Mouse (Mus musculus) midbrain, embryonic 16.5 days (tissue): ENCODE data around the gene Pnmal1. TPM values are rescaled to one million over a fixed set of nuclear protein-coding genes. Genes with fewer than 3 reads are reported as not detected.
A peak's percentile ranks its signal among the peaks of the same experiment; 100 is the strongest.

Experiments used
- ATAC-seq: fragments of 200-750 bp; cut with Nextera tagmentation; 2 replicates; pipeline ENCODE4 v1.8.0; 2017; ENCODE audit warnings: moderate TSS enrichment
- H3K27ac ChIP-seq: fragments of 300-500 bp; sonication (generic); 2 replicates; pipeline ENCODE4 v1.5.1; 2014; ENCODE audit warnings: mild to moderate bottlenecking, low read length, mixed read lengths
- H3K27me3 ChIP-seq: fragments of 300-500 bp; sonication (generic); 2 replicates; pipeline ENCODE4 v1.6.1; 2014; ENCODE audit warnings: low read depth, low read length, mixed read lengths; ENCODE audit not compliant: control insufficient read depth, insufficient read depth
- H3K36me3 ChIP-seq: fragments of 300-500 bp; sonication (generic); 2 replicates; pipeline ENCODE4 v1.6.1; 2014; ENCODE audit warnings: mild to moderate bottlenecking, low read length, moderate library complexity, mixed read lengths; ENCODE audit not compliant: control insufficient read depth, insufficient read depth
- H3K4me1 ChIP-seq: fragments of 300-500 bp; sonication (generic); 2 replicates; pipeline ENCODE4 v1.6.1; 2014; ENCODE audit warnings: mild to moderate bottlenecking, low read length, mixed read lengths; ENCODE audit not compliant: control insufficient read depth, insufficient read depth
- H3K4me2 ChIP-seq: fragments of 300-500 bp; sonication (generic); 2 replicates; pipeline ENCODE4 v1.6.1; 2014; ENCODE audit warnings: mild to moderate bottlenecking, low read length, mixed read lengths
- H3K4me3 ChIP-seq: fragments of 300-500 bp; sonication (generic); 2 replicates; pipeline ENCODE4 v1.5.1; 2014; ENCODE audit warnings: low read depth, mild to moderate bottlenecking, low read length, moderate library complexity, mixed read lengths
- H3K9ac ChIP-seq: fragments of 300-500 bp; sonication (generic); 2 replicates; pipeline ENCODE4 v1.6.1; 2014; ENCODE audit warnings: low read depth, low read length, mixed read lengths
- H3K9me3 ChIP-seq: fragments of 300-500 bp; sonication (generic); replicated peaks from 2 replicates; pipeline ENCODE4 v1.6.1; 2014; ENCODE audit warnings: mild to moderate bottlenecking, low read length, mixed read lengths; ENCODE audit not compliant: control insufficient read depth, poor library complexity, severe bottlenecking
- WGBS: fragments of 180-500 bp; shearing (Covaris S2); extraction: QIAGEN DNeasy Blood & Tissue Kit; methylation state at CpG from one replicate; pipeline ENCODE4 v1.1.7; 2014; 5-methylcytosine and 5-hydroxymethylcytosine counted together
- polyA plus RNA-seq: library from polyadenylated mRNA; unstranded; fragments of >200 nt; fragmentation: Nextera tagmentation; extraction: Ambion mirVana; gene quantifications from 2 replicates; pipeline ENCODE4 v1.2.1, GENCODE M21; 2015

Gene Pnmal1
- polyA plus RNA-seq, 1 experiment from 2014 or later: 83.1 TPM

DNA sequence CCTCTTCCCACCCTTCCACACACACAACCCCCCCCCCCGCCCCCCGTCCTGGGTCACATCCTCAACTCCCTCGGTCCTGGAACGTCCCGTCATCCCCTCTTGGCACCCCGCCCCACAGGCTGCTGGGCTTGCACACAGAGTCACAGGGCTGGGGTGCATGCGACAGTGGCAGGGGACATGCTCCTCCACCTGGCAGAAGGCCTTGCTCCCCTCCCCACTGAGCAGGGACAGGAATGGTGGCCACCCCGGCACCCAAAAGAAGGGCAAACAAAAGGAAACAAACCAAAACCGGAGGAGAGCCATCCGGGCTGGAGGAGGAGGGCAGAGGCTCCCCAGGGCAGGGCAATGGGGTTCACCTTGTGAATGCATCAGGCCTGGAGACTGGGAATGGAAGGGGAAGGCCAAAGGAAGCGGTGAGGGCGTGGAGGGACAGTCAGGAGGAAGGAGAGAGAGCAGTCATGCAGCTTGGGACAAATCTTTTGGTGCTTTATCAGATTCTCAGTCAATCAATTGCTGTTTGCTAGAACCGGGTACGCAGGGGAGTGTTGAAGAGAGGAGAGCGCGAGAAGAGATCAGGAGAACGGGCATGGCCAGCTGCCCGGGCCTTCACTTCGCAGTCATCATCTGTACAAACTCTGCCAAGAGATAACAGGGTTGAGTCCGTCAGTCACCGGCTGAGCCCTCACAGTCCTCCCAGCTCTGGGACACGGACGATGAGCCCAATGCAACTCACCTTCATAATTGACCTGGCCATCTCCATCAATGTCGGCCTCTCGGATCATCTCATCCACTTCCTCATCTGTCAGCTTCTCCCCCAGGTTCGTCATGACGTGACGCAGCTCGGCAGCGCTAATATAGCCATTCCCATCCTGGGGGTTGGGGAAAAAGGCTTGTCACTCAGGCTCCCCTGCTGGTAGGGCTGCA lies 42.9 kb upstream of the Pnmal1 start:
- peaks cover 50% of the 10 kb centered on the region for H3K36me3 ChIP-seq
- WGBS: 86% methylated on average over 29 of the region's 30 CpGs
- H3K9ac ChIP-seq: no peak overlapping the region
- no peak overlapping the region for H3K27ac ChIP-seq
- no peaks in the 10 kb centered on the region for H3K9me3 ChIP-seq
- peaks cover 26% of the 10 kb centered on the region for H3K4me1 ChIP-seq
- ATAC-seq: no peak
- no peak overlapping the region for H3K4me3 ChIP-seq
- H3K27me3 ChIP-seq: no peaks in the 10 kb centered on the region
- no peak overlapping the region for H3K4me2 ChIP-seq

DNA sequence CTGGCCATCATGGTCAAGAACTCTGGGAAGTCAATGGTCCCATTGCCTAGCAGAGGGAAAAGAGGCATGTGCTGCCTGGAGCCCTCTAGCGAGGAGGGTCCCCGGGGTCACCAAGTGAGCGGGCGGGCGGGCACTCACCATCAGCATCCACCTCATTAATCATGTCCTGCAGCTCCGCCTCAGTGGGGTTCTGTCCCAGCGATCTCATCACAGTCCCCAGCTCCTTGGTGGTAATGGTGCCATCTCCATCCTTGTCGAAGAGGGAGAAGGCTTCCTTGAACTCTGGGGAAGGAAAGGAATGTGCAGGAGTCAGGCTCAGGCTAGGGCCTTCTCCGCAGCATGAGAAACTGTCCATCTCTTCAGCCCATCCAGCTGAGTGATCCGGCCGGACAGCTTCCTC lies 42.0 kb upstream of the Pnmal1 start:
- Histone ChIP-seq H3K27me3 (no peaks in the 10 kb centered on the region), H3K4me3 (no peak overlapping the region), H3K27ac (no peak overlapping the region), H3K9me3 (no peaks in the 10 kb centered on the region), H3K9ac (no peak overlapping the region), H3K36me3 (peaks cover 50% of the 10 kb centered on the region), H3K4me1 (peaks cover 32% of the 10 kb centered on the region), H3K4me2 (no peak overlapping the region)
- no peak for ATAC-seq
- 82% methylated on average over 11 of the region's 11 CpGs for WGBS

DNA sequence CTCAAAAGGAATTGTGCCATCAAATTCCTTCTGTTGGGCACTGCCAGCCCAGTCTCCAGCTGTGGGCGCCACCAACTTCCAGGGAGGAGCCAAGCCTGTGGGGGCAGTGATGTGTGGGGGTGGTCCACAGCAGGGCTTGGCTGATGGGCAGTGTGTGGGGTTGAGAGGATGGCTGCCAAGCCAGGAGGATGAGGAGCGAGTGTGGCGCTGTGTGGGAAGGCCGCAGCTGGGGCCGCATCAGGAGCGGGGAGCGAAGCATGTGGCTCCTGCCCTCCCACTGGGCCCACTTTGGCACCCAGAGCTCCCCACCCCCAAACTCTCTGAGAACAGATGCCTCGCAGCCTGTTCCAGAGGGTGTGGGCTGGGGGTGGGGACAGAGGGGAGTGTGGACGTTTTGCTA lies 41.5 kb upstream of the Pnmal1 start:
- Histone ChIP-seq H3K4me3 (no peak overlapping the region), H3K9ac (no peak overlapping the region), H3K36me3 (peaks cover 50% of the 10 kb centered on the region), H3K9me3 (no peaks in the 10 kb centered on the region), H3K27ac (no peak overlapping the region), H3K27me3 (no peaks in the 10 kb centered on the region), H3K4me1 (peaks cover 32% of the 10 kb centered on the region), H3K4me2 (no peak overlapping the region)
- ATAC-seq: no peak
- 78% methylated on average over 9 of the region's 9 CpGs for WGBS

DNA sequence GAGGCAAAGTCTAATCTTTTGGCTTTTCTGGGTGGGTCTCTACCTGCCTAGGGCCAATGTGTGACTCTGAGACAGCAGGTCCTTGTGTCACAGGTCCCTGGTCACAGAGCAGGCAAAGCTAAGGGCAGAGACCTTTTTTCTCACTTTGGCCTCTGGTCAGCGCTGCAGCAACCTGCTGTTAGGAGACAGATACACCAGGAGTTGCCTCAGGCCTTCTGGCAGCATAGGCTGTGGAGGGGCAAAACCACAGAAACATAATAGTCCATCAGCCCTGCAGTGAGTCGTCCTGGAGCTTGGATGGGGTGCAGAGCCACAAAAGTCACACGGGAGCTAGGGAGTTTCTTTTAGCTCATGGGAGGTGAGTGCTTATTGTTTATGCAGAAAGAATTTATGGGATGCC lies 40.8 kb upstream of the Pnmal1 start:
- peaks cover 32% of the 10 kb centered on the region for H3K4me1 ChIP-seq
- no peak overlapping the region; the same call in 1 of the 2 replicates for H3K27ac ChIP-seq

DNA sequence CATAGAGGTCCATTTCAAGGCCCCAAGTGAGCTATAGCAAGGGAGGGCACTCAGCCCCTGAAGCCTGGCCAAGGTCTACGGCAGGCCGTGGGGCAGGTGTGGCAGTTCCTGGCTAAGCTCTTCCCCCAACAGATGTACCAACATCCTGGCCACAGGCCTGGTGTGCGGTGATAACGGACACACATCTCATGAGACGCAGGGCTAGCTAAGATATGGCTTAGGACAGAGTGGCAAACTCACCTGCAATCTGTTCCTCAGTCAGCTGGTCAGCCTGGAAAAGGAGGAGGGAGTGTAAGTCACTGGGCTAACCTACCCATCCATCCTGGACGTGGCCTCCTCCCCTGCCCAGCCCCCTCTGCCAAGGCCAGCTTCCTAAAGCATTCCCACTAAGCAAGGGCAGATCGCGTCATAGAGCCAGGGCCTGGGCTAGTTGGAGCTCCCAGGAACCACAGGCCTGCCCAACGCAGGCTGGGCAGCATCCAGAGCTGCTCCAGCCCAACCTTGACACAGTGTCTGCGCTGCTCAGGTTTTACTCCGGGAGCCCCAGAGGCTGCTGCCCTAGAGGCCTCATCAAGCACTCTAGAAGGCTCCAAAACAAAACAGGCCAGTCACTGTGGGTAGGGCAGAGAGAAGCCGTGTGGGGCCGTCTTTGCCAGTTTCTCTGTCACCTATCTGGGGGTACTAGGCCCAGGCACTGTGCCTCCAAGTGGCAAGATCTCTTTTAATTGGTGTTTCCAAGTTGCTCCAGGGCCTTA lies 39.9 kb upstream of the Pnmal1 start:
- Histone ChIP-seq H3K27ac (no peak overlapping the region; the same call in 1 of the 2 replicates), H3K9me3 (no peaks in the 10 kb centered on the region), H3K9ac (peak overlapping the region; percentile 51), H3K4me1 (peaks cover 32% of the 10 kb centered on the region), H3K36me3 (peaks cover 44% of the 10 kb centered on the region), H3K4me3 (peak overlapping the region; percentile 2), H3K27me3 (no peaks in the 10 kb centered on the region), H3K4me2 (peak overlapping the region; percentile 79)
- no peak for ATAC-seq
- 82% methylated on average over 13 of the region's 13 CpGs for WGBS

More for the DNA sequence above, 40.8 kb upstream of the Pnmal1 start:
- Histone ChIP-seq H3K4me3 (no peak overlapping the region), H3K9ac (no peak overlapping the region), H3K27me3 (no peaks in the 10 kb centered on the region), H3K36me3 (peaks cover 50% of the 10 kb centered on the region), H3K9me3 (no peaks in the 10 kb centered on the region), H3K4me2 (no peak overlapping the region)
- 76% methylated on average over 3 of the region's 3 CpGs for WGBS
- no peak for ATAC-seq

DNA sequence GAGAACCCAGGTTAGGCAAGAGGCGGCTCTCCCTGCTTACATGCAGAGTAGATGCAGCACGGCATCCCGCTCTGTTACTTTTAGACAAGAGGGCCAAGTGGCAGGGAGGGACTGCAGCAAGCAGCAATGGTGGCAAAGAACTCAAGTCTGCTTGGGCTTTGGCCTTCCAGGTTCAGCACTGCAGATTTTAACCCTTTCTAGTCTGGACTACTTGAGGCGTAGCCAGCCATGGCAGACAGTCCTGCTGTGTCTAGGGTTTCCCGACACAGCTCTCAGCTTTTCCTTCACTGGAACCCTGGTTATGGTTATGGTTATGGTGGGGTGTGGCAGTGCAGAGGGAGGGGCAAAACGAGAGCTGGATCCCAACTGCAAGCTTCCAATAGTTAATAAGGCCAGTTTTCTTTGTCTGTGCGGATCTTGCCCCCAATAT lies 39.3 kb upstream of the Pnmal1 start:
- Histone ChIP-seq H3K36me3 (peaks cover 38% of the 10 kb centered on the region; the same call in 1 of the 2 replicates), H3K4me2 (peak overlapping the region; percentile 79), H3K27me3 (no peaks in the 10 kb centered on the region), H3K4me3 (peak overlapping the region; percentile 2), H3K4me1 (peaks cover 32% of the 10 kb centered on the region), H3K9ac (peak overlapping the region; percentile 51; the same call in 1 of the 2 replicates), H3K9me3 (no peaks in the 10 kb centered on the region), H3K27ac (no peak overlapping the region)
- WGBS: 81% methylated on average over 7 of the region's 7 CpGs
- no peak for ATAC-seq

DNA sequence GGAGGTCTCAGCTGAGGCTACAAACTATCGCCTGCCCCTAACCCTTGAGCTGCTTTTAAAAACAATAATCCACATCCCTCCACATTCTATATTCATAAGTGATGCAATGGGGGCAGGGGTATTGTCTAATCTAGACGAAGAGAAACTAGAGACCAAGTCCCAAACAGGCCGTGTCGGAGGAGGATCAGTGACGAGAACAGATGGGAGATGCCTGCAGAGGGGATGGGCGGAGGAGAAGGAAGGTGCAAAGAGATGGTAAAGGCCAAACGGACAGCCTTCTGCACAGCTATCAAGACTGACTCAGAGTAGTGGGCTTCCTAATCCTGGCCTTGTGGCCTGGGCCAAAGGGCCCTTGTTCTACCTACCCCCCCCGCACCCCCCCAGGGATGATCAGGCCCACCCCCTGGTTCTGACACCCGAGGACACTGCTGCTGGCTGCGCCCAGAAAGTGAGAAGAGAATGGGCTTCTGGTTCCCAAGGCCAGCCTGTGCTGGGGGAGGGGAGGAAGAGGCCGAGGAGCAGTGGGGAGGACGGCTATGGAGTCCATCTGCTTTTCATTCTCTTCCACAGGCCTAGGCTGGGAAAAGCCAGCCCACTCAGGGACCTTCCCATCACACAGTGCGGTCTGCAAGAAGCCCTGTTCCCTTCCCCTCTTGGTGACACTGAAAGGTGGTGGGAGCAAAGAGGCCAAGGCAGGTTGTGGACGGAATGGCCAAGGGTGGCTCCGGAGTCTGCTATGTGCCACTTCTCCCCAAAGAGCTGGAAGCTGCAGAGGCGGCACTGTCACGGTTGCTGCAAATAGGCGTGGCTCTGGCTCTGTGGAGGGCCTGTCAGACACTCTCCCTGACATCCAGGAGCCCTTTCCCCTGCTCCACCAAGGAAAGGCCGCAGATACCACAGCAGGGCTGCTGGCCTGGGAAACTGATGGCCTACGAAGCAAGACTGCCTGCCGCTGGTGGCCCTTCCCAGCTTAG lies 38.4 kb upstream of the Pnmal1 start:
- no peaks in the 10 kb centered on the region for H3K27me3 ChIP-seq
- H3K4me1 ChIP-seq: peaks cover 32% of the 10 kb centered on the region
- H3K4me3 ChIP-seq: peak overlapping the region; percentile 74
- peak overlapping the region; percentile 96 for H3K27ac ChIP-seq
- WGBS: 28% methylated on average over 20 of the region's 21 CpGs
- no peaks in the 10 kb centered on the region for H3K9me3 ChIP-seq
- H3K36me3 ChIP-seq: peaks cover 30% of the 10 kb centered on the region; the same call in 1 of the 2 replicates
- peak overlapping the region; percentile 90 for H3K9ac ChIP-seq
- no peak for ATAC-seq
- peak overlapping the region; percentile 79 for H3K4me2 ChIP-seq

DNA sequence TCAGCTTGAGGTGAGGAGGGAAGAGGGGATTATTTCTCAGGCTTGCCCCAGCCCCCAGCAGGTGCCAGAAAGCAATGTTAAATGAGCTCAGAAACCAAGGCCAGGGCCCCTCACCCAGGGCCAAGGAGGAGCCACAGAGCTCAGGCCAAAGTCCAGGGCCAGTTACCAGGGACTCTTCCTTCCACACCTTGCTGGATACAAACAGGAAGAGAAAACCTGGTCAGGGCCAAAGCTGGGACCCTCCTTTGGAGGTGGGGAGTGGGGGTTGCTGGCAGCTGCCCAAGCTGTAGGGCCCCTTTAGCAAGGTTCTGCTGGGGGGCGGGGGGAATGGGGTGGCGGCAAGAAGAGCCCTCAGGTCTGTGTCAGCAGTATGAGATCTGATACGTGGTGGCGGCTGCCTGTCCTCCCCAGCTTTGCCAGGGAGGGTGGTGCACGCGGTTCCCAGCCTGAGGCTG lies 37.6 kb upstream of the Pnmal1 start:
- H3K27ac ChIP-seq: peak overlapping the region; percentile 96
- peaks cover 32% of the 10 kb centered on the region for H3K4me1 ChIP-seq
- peak overlapping the region; percentile 79 for H3K4me2 ChIP-seq
- H3K36me3 ChIP-seq: peaks cover 23% of the 10 kb centered on the region; the same call in 1 of the 2 replicates
- H3K27me3 ChIP-seq: no peaks in the 10 kb centered on the region
- WGBS: 24% methylated on average over 6 of the region's 6 CpGs
- no peaks in the 10 kb centered on the region for H3K9me3 ChIP-seq
- H3K4me3 ChIP-seq: peak overlapping the region; percentile 74
- H3K9ac ChIP-seq: peak overlapping the region; percentile 90
- no peak for ATAC-seq
